Mouse (Mus musculus) heart, embryonic 16.5 days (tissue): ENCODE data around the gene Fcmr. TPM values are rescaled to one million over a fixed set of nuclear protein-coding genes. Genes with fewer than 3 reads are reported as not detected.

Experiments used
- ATAC-seq: fragments of 200-750 bp; cut with Nextera tagmentation; replicated peaks from 2 replicates; pipeline ENCODE4 v1.8.0; 2017; ENCODE audit warnings: moderate number of reproducible peaks; ENCODE audit not compliant: insufficient read depth, low FRiP score; ENCODE audit errors: extremely low read depth
- H3K27ac ChIP-seq: fragments of 300-500 bp; sonication (generic); 2 replicates; pipeline ENCODE4 v1.5.1; 2014; ENCODE audit warnings: mild to moderate bottlenecking, low read length, control low read depth, moderate library complexity
- H3K27me3 ChIP-seq: fragments of 300-500 bp; sonication (generic); 2 replicates; pipeline ENCODE4 v1.6.1; 2014; ENCODE audit warnings: low read length, mixed read lengths; ENCODE audit not compliant: control insufficient read depth, insufficient read depth
- H3K36me3 ChIP-seq: fragments of 300-500 bp; sonication (generic); 2 replicates; pipeline ENCODE4 v1.6.1; 2014; ENCODE audit not compliant: control insufficient read depth, insufficient read depth
- H3K4me1 ChIP-seq: fragments of 300-500 bp; sonication (generic); 2 replicates; pipeline ENCODE4 v1.6.1; 2014; ENCODE audit warnings: low read length, mixed read lengths; ENCODE audit not compliant: control insufficient read depth, insufficient read depth
- H3K4me2 ChIP-seq: fragments of 300-500 bp; sonication (generic); 2 replicates; pipeline ENCODE4 v1.6.1; 2014; ENCODE audit warnings: low read depth, mild to moderate bottlenecking, control low read depth, low read length
- H3K4me3 ChIP-seq: fragments of 300-500 bp; sonication (generic); 2 replicates; pipeline ENCODE4 v1.5.1; 2014; ENCODE audit warnings: mild to moderate bottlenecking, control low read depth, low read length
- H3K9ac ChIP-seq: fragments of 300-500 bp; sonication (generic); 2 replicates; pipeline ENCODE4 v1.6.1; 2014; ENCODE audit warnings: low read length, control low read depth
- H3K9me3 ChIP-seq: fragments of 300-500 bp; sonication (generic); replicated peaks from 2 replicates; pipeline ENCODE4 v1.6.1; 2016; ENCODE audit warnings: low read length; ENCODE audit not compliant: control insufficient read depth
- WGBS: fragments of 180-500 bp; shearing (Covaris S2); extraction: QIAGEN DNeasy Blood & Tissue Kit; methylation state at CpG from one replicate; pipeline ENCODE4 v1.1.7; 2014; 5-methylcytosine and 5-hydroxymethylcytosine counted together
- polyA plus RNA-seq: library from polyadenylated mRNA; unstranded; fragments of >200 nt; fragmentation: Nextera tagmentation; extraction: Ambion mirVana; gene quantifications from 2 replicates; pipeline ENCODE4 v1.2.1, GENCODE M21; 2015

Gene Fcmr
- polyA plus RNA-seq, 1 experiment from 2014 or later: 0.71 TPM

GRCm38 (mm10) chr1:130832230-130833149, 33.0 kb upstream of the Fcmr start:
- no peak for ATAC-seq
- no peak overlapping the region for H3K27ac ChIP-seq
- no peaks in the 10 kb centered on the region for H3K27me3 ChIP-seq
- H3K4me3 ChIP-seq: no peak overlapping the region
- no peak overlapping the region for H3K4me2 ChIP-seq
- H3K4me1 ChIP-seq: peaks cover 5% of the 10 kb centered on the region
- H3K9me3 ChIP-seq: no peaks in the 10 kb centered on the region
- no peaks in the 10 kb centered on the region for H3K36me3 ChIP-seq
- 67% methylated on average over 5 of the region's 5 CpGs for WGBS
- no peak overlapping the region for H3K9ac ChIP-seq

GRCm38 (mm10) chr1:130835161-130835936, 30.1 kb upstream of the Fcmr start:
- WGBS: 81% methylated on average over 6 of the region's 6 CpGs
- Histone ChIP-seq H3K27ac (no peak overlapping the region), H3K9me3 (no peaks in the 10 kb centered on the region), H3K36me3 (no peaks in the 10 kb centered on the region), H3K9ac (no peak overlapping the region), H3K4me3 (no peak overlapping the region), H3K4me1 (peaks cover under 1% of the 10 kb centered on the region; the same call in 1 of the 2 replicates), H3K27me3 (no peaks in the 10 kb centered on the region), H3K4me2 (no peak overlapping the region)
- no peak for ATAC-seq

GRCm38 (mm10) chr1:130838288-130838687, 27.2 kb upstream of the Fcmr start:
- no peaks in the 10 kb centered on the region for H3K36me3 ChIP-seq
- WGBS: 47% methylated on average over 6 of the region's 6 CpGs
- no peaks in the 10 kb centered on the region; the same call in 1 of the 2 replicates for H3K4me1 ChIP-seq
- H3K4me3 ChIP-seq: no peak overlapping the region
- ATAC-seq: no peak
- H3K9me3 ChIP-seq: no peaks in the 10 kb centered on the region
- no peak overlapping the region for H3K27ac ChIP-seq
- H3K27me3 ChIP-seq: no peaks in the 10 kb centered on the region
- no peak overlapping the region for H3K9ac ChIP-seq
- no peak overlapping the region for H3K4me2 ChIP-seq

DNA sequence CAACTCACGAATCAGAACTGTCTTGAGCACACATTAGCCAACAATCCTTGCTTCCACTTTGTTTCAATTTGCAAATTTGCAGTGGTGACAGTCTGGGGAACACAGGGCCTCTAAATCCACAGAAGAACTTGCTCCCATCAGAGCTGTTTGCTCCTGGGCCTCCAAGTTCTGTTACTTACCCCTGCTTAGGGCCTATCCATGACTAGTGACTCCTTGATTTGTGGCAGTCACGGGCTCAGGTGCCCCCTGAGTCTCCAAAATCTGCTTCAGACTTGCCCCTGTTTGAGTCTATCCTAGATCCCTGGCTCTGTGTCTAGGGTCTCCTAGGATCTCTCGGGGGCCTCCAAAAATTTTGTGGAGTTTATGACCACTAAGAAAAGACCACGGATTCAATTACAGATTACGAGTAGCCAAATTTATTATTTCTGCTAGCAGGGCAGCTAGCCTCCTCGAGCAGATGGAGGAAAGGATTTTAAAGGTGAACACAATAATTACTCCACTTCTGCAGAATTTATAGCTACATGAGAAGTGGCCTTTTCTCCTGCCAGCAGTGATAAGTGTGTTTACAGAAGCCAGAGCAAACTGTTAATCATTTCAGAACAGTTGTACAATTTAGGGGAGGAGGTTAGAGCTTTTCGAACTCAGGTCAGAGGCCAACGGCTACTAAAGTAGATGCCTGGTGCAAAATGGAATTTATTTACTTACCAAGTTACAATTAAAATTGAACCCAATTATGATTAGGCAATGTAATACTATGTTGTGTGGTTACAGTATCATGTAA, 24.7 kb upstream of the Fcmr start:
- Histone ChIP-seq H3K27me3 (no peaks in the 10 kb centered on the region), H3K36me3 (no peaks in the 10 kb centered on the region), H3K4me3 (no peak overlapping the region), H3K4me1 (no peaks in the 10 kb centered on the region), H3K27ac (no peak overlapping the region), H3K9ac (no peak overlapping the region), H3K9me3 (no peaks in the 10 kb centered on the region), H3K4me2 (no peak overlapping the region)
- ATAC-seq: no peak
- WGBS: 67% methylated on average over 8 of the region's 8 CpGs

DNA sequence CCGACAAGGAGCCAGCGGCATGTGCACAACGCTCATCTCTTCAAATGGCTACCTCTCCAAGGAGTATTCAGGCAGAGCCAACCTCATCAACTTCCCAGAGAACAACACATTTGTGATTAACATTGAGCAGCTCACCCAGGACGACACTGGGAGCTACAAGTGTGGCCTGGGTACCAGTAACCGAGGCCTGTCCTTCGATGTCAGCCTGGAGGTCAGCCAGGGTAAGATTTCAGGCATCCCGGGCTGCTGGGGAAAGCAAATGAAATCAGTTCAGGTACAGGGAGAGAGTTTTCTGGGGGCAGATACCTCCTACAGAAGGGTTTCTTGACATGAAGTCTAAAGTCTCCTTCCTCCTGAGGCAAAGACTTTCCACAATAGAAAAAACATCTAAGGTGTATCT, 23.8 kb upstream of the Fcmr start:
- WGBS: 84% methylated on average over 7 of the region's 7 CpGs
- H3K27ac ChIP-seq: no peak overlapping the region
- H3K27me3 ChIP-seq: no peaks in the 10 kb centered on the region
- no peaks in the 10 kb centered on the region for H3K4me1 ChIP-seq
- H3K9me3 ChIP-seq: no peaks in the 10 kb centered on the region
- H3K4me2 ChIP-seq: no peak overlapping the region
- no peaks in the 10 kb centered on the region for H3K36me3 ChIP-seq
- H3K9ac ChIP-seq: no peak overlapping the region
- no peak overlapping the region for H3K4me3 ChIP-seq
- ATAC-seq: no peak

- Histone ChIP-seq H3K27me3 (no peaks in the 10 kb centered on the region), H3K27ac (no peak overlapping the region), H3K4me2 (no peak overlapping the region), H3K9me3 (no peaks in the 10 kb centered on the region), H3K36me3 (no peaks in the 10 kb centered on the region), H3K9ac (no peak overlapping the region), H3K4me3 (no peak overlapping the region), H3K4me1 (no peaks in the 10 kb centered on the region)
- no peak for ATAC-seq
- 83% methylated on average over 7 of the region's 7 CpGs for WGBS
These were observed 21.0 kb upstream of the Fcmr start for GRCm38 (mm10) chr1:130844516-130844915.

DNA sequence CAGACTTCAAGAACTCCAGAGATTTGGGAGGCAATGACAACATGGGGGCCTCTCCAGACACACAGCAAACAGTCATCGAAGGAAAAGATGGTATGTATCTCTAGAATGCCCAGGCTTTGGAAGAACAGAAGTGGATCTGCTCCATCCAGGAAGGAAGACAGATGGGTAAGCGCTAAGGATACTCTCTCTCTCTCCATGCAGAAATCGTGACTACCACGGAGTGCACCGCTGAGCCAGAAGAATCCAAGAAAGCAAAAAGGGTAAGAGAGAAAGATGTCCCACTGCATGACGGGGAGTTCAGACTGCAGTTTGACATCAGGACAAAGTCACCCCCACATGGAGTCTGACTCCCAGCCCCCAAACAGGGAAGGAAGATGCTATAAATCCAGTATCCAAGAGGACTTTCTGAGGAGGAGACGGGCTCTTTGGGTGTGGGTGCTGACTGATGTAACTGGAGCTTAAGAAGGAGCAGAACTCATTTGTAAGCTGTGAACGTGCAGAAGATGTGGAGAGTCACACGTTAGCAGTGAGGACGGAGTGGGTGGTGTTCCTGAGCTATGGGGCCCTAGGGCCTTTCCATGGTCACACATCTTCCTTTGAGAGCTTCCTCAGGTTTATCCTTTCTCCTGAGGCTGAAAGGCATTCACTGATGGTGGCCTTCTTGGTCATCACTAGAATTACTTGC, 15.8 kb upstream of the Fcmr start:
- no peak overlapping the region for H3K4me3 ChIP-seq
- 89% methylated on average over 10 of the region's 10 CpGs for WGBS

GRCm38 (mm10) chr1:130850405-130850804, 15.1 kb upstream of the Fcmr start:
- Histone ChIP-seq H3K9ac (no peak overlapping the region), H3K27ac (no peak overlapping the region), H3K4me3 (no peak overlapping the region), H3K36me3 (no peaks in the 10 kb centered on the region), H3K9me3 (no peaks in the 10 kb centered on the region), H3K4me1 (no peaks in the 10 kb centered on the region), H3K27me3 (no peaks in the 10 kb centered on the region), H3K4me2 (no peak overlapping the region)
- no peak for ATAC-seq
- 55% methylated on average over 5 of the region's 5 CpGs for WGBS

More for the DNA sequence above, 15.8 kb upstream of the Fcmr start:
- Histone ChIP-seq H3K4me1 (no peaks in the 10 kb centered on the region), H3K27me3 (no peaks in the 10 kb centered on the region), H3K9me3 (no peaks in the 10 kb centered on the region), H3K4me2 (no peak overlapping the region), H3K27ac (no peak overlapping the region), H3K9ac (no peak overlapping the region), H3K36me3 (no peaks in the 10 kb centered on the region)
- no peak for ATAC-seq
